Mouse (Mus musculus): ENCODE measurements around the gene 4930404H24Rik. TPM values are rescaled to one million over a fixed set of nuclear protein-coding genes. Genes with fewer than 3 reads are reported as not detected.
A peak's percentile ranks its signal among the peaks of the same experiment; 100 is the strongest.

4930404H24Rik gene
- polyA plus RNA-seq, 1 experiment from 2014 or later = not detected

- Histone ChIP-seq H3K27me3 (ENCODE audit: control insufficient read depth, insufficient read depth, low read length) (no peaks in the 10 kb centered on the region), H3K9me3 (ENCODE audit: control insufficient read depth, low read length) (no peaks in the 10 kb centered on the region), H3K9ac (ENCODE audit: low read depth, low read length) (no peak overlapping the region), H3K4me3 (ENCODE audit: low read depth, low read length) (no peak overlapping the region), H3K4me2 (replicated peaks; ENCODE audit: low read depth, low read length) (no peak overlapping the region), H3K36me3 (ENCODE audit: control insufficient read depth, insufficient read depth, low read length) (no peaks in the 10 kb centered on the region), H3K4me1 (replicated peaks; ENCODE audit: control insufficient read depth, insufficient read depth, low read length) (0 out of 2 replicates have a peak, but pooled peaks cover 3% of the 10 kb centered on the region), H3K27ac (ENCODE audit: low read depth, low read length) (no peak overlapping the region)
- ATAC-seq (ENCODE audit: low FRiP score) (no peak), DNase-seq (ENCODE audit: low spot score) (no peak)
- WGBS = 84% methylated on average over 6 of the region's 6 CpGs
Measured at GRCm38 (mm10) chr2:153448519-153448918, 44.1 kb upstream of the 4930404H24Rik start.

DNA sequence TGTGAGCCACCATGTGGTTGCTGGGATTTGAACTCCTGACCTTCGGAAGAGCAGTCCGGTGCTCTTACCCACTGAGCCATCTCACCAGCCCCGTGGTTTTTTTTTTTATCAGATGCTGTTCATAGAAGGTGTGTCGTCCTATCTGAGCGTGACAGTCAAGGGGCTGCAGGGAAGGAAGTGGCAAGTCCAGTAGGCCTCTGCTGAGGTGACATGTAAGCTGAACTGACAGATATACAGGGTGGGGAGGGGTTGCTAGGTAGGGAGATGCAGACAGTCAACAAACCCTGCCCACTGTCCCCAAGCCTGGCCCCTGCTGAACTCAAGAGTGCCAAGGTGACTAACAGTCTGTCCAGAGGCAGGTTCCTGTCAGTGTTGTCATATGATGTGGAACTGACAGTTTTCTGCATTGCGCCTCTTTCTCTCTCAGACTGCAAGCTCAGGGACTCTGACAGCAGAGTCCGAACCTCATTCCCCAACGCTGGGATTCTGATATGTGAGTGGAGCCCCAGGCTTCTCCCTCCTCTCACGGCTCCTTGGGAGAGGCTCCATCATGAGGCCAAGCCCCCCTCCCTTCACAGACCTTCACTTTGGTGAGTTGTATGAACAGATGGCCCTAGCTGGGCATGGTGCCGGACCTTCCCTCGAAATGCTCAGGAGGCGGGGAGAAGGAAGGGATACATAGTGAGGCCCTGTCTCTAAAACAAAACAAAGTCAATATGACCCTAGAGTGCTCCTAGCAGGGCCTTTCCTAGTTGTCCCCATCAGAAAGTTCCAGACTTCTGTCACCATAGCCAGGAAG, 38.4 kb upstream of the 4930404H24Rik start:
- Histone ChIP-seq H3K27me3 (ENCODE audit: control insufficient read depth, insufficient read depth, low read length) (no peaks in the 10 kb centered on the region), H3K4me3 (ENCODE audit: low read depth, low read length) (no peak overlapping the region), H3K9me3 (ENCODE audit: control insufficient read depth, low read length) (no peaks in the 10 kb centered on the region), H3K4me2 (replicated peaks; ENCODE audit: low read depth, low read length) (no peak overlapping the region), H3K27ac (ENCODE audit: low read depth, low read length) (no peak overlapping the region), H3K9ac (ENCODE audit: low read depth, low read length) (no peak overlapping the region), H3K36me3 (ENCODE audit: control insufficient read depth, insufficient read depth, low read length) (no peaks in the 10 kb centered on the region), H3K4me1 (replicated peaks; ENCODE audit: control insufficient read depth, insufficient read depth, low read length) (peaks cover 12% of the 10 kb centered on the region)
- WGBS = 71% methylated on average over 12 of the region's 12 CpGs
- ATAC-seq (ENCODE audit: low FRiP score) = no peak
- DNase-seq (ENCODE audit: low spot score) = no peak

DNA sequence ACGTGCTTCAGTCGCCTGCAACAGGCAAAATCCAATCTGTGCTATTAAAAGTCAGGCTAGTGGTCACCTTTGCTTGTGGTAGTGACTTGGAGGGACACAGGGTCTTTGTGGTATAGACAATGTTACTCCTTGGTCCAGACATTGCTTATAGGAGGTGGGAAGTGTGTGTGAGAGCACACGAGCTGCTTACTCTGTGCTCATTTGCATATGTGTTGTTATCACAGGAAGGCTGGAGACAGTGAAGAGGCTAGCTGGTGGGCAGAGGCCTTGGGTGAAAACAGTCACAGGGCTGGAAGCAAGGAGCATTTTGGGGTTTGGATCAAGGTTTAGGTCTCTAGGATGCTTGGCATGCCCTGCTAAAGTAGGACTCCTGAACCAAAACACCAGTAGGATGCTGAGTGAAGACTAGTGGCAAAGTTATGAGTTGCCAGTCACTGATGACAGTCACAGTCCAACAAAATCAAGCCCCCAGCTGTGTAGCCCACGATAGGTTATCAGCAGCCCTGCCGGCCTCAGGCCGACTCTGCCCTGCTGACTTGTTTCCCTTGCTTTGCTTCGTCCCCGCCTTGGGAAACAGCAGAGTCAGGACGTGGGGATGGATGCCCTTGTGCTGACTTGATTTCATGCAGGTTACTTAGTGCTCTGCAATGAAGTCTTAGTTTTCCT, 37.6 kb upstream of the 4930404H24Rik start:
- Histone ChIP-seq H3K4me3 (ENCODE audit: low read depth, low read length) (no peak overlapping the region), H3K27me3 (ENCODE audit: control insufficient read depth, insufficient read depth, low read length) (no peaks in the 10 kb centered on the region), H3K36me3 (ENCODE audit: control insufficient read depth, insufficient read depth, low read length) (no peaks in the 10 kb centered on the region), H3K9me3 (ENCODE audit: control insufficient read depth, low read length) (no peaks in the 10 kb centered on the region), H3K27ac (ENCODE audit: low read depth, low read length) (no peak overlapping the region), H3K4me2 (replicated peaks; ENCODE audit: low read depth, low read length) (no peak overlapping the region), H3K9ac (ENCODE audit: low read depth, low read length) (no peak overlapping the region), H3K4me1 (replicated peaks; ENCODE audit: control insufficient read depth, insufficient read depth, low read length) (peaks cover 12% of the 10 kb centered on the region)
- ATAC-seq (ENCODE audit: low FRiP score) (no peak), DNase-seq (ENCODE audit: low spot score) (no peak)
- 60% methylated on average over 9 of the region's 9 CpGs for WGBS

GRCm38 (mm10) chr2:153457467-153457866, 35.1 kb upstream of the 4930404H24Rik start:
- no peak overlapping the region for H3K4me3 ChIP-seq (ENCODE audit: low read depth, low read length)
- no peaks in the 10 kb centered on the region for H3K27me3 ChIP-seq (ENCODE audit: control insufficient read depth, insufficient read depth, low read length)
- no peak for DNase-seq (ENCODE audit: low spot score)
- no peaks in the 10 kb centered on the region for H3K9me3 ChIP-seq (ENCODE audit: control insufficient read depth, low read length)
- H3K9ac ChIP-seq (ENCODE audit: low read depth, low read length) = no peak overlapping the region
- H3K4me2 ChIP-seq (replicated peaks; ENCODE audit: low read depth, low read length) = no peak overlapping the region
- peaks cover 12% of the 10 kb centered on the region for H3K4me1 ChIP-seq (replicated peaks; ENCODE audit: control insufficient read depth, insufficient read depth, low read length)
- WGBS = 45% methylated on average over 4 of the region's 4 CpGs
- ATAC-seq (ENCODE audit: low FRiP score) = no peak
- H3K27ac ChIP-seq (ENCODE audit: low read depth, low read length) = peak overlapping the region; percentile 47; the same call in 1 of the 2 replicates
- H3K36me3 ChIP-seq (ENCODE audit: control insufficient read depth, insufficient read depth, low read length) = no peaks in the 10 kb centered on the region

- no peak for DNase-seq (ENCODE audit: low spot score)
- no peak overlapping the region for H3K4me2 ChIP-seq (replicated peaks; ENCODE audit: low read depth, low read length)
- WGBS = 44% methylated on average over 3 of the region's 3 CpGs
- no peak for ATAC-seq (ENCODE audit: low FRiP score)
- H3K36me3 ChIP-seq (ENCODE audit: control insufficient read depth, insufficient read depth, low read length) = no peaks in the 10 kb centered on the region
- H3K27me3 ChIP-seq (ENCODE audit: control insufficient read depth, insufficient read depth, low read length) = no peaks in the 10 kb centered on the region
- H3K9me3 ChIP-seq (ENCODE audit: control insufficient read depth, low read length) = no peaks in the 10 kb centered on the region
- peaks cover 12% of the 10 kb centered on the region for H3K4me1 ChIP-seq (replicated peaks; ENCODE audit: control insufficient read depth, insufficient read depth, low read length)
- no peak overlapping the region for H3K9ac ChIP-seq (ENCODE audit: low read depth, low read length)
- peak overlapping the region; percentile 53; the same call in 1 of the 2 replicates for H3K27ac ChIP-seq (ENCODE audit: low read depth, low read length)
- H3K4me3 ChIP-seq (ENCODE audit: low read depth, low read length) = no peak overlapping the region
Measured at GRCm38 (mm10) chr2:153458022-153458441, 34.6 kb upstream of the 4930404H24Rik start.

- 75% methylated on average over 3 of the region's 3 CpGs for WGBS
- peaks cover 4% of the 10 kb centered on the region; the same call in 1 of the 2 replicates for H3K4me1 ChIP-seq (replicated peaks; ENCODE audit: control insufficient read depth, insufficient read depth, low read length)
- DNase-seq (ENCODE audit: low spot score) = no peak
Measured at GRCm38 (mm10) chr2:153463257-153463656, 29.3 kb upstream of the 4930404H24Rik start.

DNA sequence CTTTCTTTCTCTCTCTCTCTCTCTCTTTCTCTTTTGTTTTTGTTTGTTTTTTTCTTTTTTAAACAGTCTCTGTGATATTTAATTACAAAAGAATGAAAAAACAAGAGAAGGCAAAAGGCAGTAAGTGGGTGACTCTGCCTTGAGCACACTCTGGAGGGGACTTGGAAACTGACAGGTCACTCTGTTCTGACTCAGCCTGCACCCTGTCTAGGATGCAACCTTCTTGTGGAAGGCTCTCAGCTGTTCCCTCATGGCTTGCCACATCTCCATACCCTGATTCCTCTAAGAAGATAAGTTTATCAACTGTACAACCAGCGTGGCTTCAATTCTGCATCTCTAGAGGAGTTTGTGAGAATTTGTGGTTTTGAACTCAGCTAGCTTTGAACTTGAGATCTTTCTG, 25.2 kb upstream of the 4930404H24Rik start:
- Histone ChIP-seq H3K9me3 (ENCODE audit: control insufficient read depth, low read length) (no peaks in the 10 kb centered on the region), H3K9ac (ENCODE audit: low read depth, low read length) (no peak overlapping the region), H3K27ac (ENCODE audit: low read depth, low read length) (no peak overlapping the region), H3K4me2 (replicated peaks; ENCODE audit: low read depth, low read length) (no peak overlapping the region), H3K36me3 (ENCODE audit: control insufficient read depth, insufficient read depth, low read length) (no peaks in the 10 kb centered on the region), H3K4me3 (ENCODE audit: low read depth, low read length) (no peak overlapping the region), H3K27me3 (ENCODE audit: control insufficient read depth, insufficient read depth, low read length) (no peaks in the 10 kb centered on the region), H3K4me1 (replicated peaks; ENCODE audit: control insufficient read depth, insufficient read depth, low read length) (peaks cover 3% of the 10 kb centered on the region; the same call in 1 of the 2 replicates)
- no peak for DNase-seq (ENCODE audit: low spot score)
- 76% methylated on average over 1 of the region's 1 CpGs for whole genome bisulfite sequencing
- no peak for ATAC-seq (ENCODE audit: low FRiP score)

More at GRCm38 (mm10) chr2:153463257-153463656, 29.3 kb upstream of the 4930404H24Rik start:
- H3K36me3 ChIP-seq (ENCODE audit: control insufficient read depth, insufficient read depth, low read length) = no peaks in the 10 kb centered on the region
- no peak overlapping the region for H3K27ac ChIP-seq (ENCODE audit: low read depth, low read length)
- no peaks in the 10 kb centered on the region for H3K27me3 ChIP-seq (ENCODE audit: control insufficient read depth, insufficient read depth, low read length)
- no peak for ATAC-seq (ENCODE audit: low FRiP score)
- no peaks in the 10 kb centered on the region for H3K9me3 ChIP-seq (ENCODE audit: control insufficient read depth, low read length)
- H3K9ac ChIP-seq (ENCODE audit: low read depth, low read length) = no peak overlapping the region
- no peak overlapping the region for H3K4me2 ChIP-seq (replicated peaks; ENCODE audit: low read depth, low read length)
- no peak overlapping the region for H3K4me3 ChIP-seq (ENCODE audit: low read depth, low read length)

- Histone ChIP-seq H3K4me2 (replicated peaks; ENCODE audit: low read depth, low read length) (no peak overlapping the region), H3K9ac (ENCODE audit: low read depth, low read length) (no peak overlapping the region), H3K9me3 (ENCODE audit: control insufficient read depth, low read length) (no peaks in the 10 kb centered on the region), H3K27ac (ENCODE audit: low read depth, low read length) (peak overlapping the region; percentile 55; the same call in 1 of the 2 replicates), H3K4me3 (ENCODE audit: low read depth, low read length) (no peak overlapping the region), H3K4me1 (replicated peaks; ENCODE audit: control insufficient read depth, insufficient read depth, low read length) (peaks cover 3% of the 10 kb centered on the region; the same call in 1 of the 2 replicates), H3K36me3 (ENCODE audit: control insufficient read depth, insufficient read depth, low read length) (no peaks in the 10 kb centered on the region), H3K27me3 (ENCODE audit: control insufficient read depth, insufficient read depth, low read length) (no peaks in the 10 kb centered on the region)
- DNase-seq (ENCODE audit: low spot score) (peak; percentile 11), ATAC-seq (ENCODE audit: low FRiP score) (no peak)
- WGBS = 42% methylated on average over 2 of the region's 2 CpGs
Measured at GRCm38 (mm10) chr2:153469317-153469716, 23.3 kb upstream of the 4930404H24Rik start.

Data from hindbrain, embryonic 11.5 days (tissue).